Mouse (Mus musculus): Measurements from ENCODE around the gene Adi1. TPM values are rescaled to one million over a fixed set of nuclear protein-coding genes. Genes with fewer than 3 reads are reported as not detected.

Gene Adi1
- polyA plus RNA-seq, 1 experiment from 2014 or later = 66.0 TPM

DNA sequence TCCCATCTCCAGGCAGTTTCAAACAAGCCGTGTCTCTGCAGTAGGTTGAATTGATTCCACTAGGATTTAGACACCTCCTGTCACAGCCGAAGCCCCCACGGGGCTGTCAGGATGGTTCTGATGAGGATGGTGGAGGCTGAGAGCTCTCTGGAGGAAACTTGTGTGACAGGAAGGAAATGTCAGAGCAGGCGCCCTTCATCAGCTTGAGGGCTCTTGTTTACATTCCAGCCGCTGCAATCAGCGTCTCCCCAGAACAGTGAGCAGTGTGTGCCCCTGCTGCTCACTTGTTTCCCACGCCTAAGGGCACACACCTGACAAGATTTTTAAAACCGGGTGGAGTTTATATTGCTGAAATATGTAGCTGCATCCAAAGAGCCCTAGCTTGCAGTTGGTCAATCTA is 7.7 kb upstream of the Adi1 start:
- Histone ChIP-seq H3K4me3 (no peak overlapping the region), H3K27ac (no peak overlapping the region), H3K27me3 (no peaks in the 10 kb centered on the region), H3K4me2 (no peak overlapping the region), H3K36me3 (0 out of 2 replicates have a peak, but pooled peaks cover 1% of the 10 kb centered on the region), H3K4me1 (no peaks in the 10 kb centered on the region), H3K9me3 (no peaks in the 10 kb centered on the region), H3K9ac (no peak overlapping the region)
- no peak for ATAC-seq (ENCODE audit: insufficient number of reproducible peaks, low FRiP score, low TSS enrichment, low read depth)
- WGBS = 29% methylated on average over 8 of the region's 8 CpGs

- no peak overlapping the region for H3K9ac ChIP-seq
- H3K4me1 ChIP-seq = peaks cover 17% of the 10 kb centered on the region
- WGBS = 81% methylated on average over 10 of the region's 10 CpGs
- no peaks in the 10 kb centered on the region for H3K27me3 ChIP-seq
- H3K4me3 ChIP-seq = peak overlapping the region; percentile 61; the same call in 1 of the 2 replicates
- H3K4me2 ChIP-seq = peak overlapping the region; percentile 53
- no peaks in the 10 kb centered on the region for H3K9me3 ChIP-seq
- H3K27ac ChIP-seq = peak overlapping the region; percentile 92; the same call in 1 of the 2 replicates
- H3K36me3 ChIP-seq = peaks cover 10% of the 10 kb centered on the region
- no peak for ATAC-seq (ENCODE audit: insufficient number of reproducible peaks, low FRiP score, low TSS enrichment, low read depth)
Observed at GRCm38 (mm10) chr12:28674038-28674720, 852 bp upstream of the Adi1 start.

DNA sequence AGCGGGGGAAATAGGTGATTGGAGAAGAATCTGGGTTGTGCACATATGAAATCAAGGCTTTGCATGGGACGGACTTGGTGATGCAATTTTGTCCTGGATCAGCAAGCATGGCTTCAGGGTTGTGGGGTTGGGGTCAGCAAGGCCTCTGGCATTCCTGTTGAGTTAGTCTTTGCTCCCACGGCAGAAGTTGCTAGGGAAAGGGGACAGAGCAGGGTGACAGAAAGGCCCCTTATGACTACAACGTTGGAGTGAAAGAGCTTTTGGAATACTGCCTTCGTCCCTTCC is 836 bp downstream of the Adi1 start:
- Histone ChIP-seq H3K4me1 (peaks cover 17% of the 10 kb centered on the region), H3K4me2 (peak overlapping the region; percentile 53), H3K27me3 (no peaks in the 10 kb centered on the region), H3K36me3 (peaks cover 24% of the 10 kb centered on the region), H3K9ac (peak overlapping the region; percentile 51; the same call in 1 of the 2 replicates), H3K9me3 (no peaks in the 10 kb centered on the region), H3K4me3 (peak overlapping the region; percentile 61), H3K27ac (peak overlapping the region; percentile 92)
- 53% methylated on average over 5 of the region's 5 CpGs for WGBS
- no peak for ATAC-seq (ENCODE audit: insufficient number of reproducible peaks, low FRiP score, low TSS enrichment, low read depth)

DNA sequence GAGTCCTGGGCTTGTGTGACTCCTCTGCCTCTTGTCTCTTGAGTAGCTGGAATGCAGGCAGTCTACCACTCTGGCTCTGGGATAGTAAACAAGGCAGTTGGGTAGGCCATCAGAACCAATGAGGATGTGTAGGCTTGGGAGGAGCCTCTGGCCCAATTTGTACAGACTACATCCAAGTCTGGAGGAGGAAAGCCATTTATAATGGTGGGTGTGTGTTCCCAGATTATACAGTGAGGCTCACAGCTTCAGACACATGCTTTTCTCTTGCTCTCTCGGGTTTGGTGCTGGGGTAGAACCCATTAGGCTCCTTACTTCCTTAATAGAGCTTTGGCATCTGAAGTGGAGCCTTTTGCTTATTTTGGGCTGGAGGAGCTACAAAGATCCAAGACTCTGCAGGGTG is 9.6 kb downstream of the Adi1 start:
- H3K9me3 ChIP-seq = no peaks in the 10 kb centered on the region
- no peak overlapping the region for H3K9ac ChIP-seq
- no peak overlapping the region for H3K4me2 ChIP-seq
- H3K4me3 ChIP-seq = no peak overlapping the region
- 81% methylated on average over 1 of the region's 1 CpGs for WGBS
- H3K36me3 ChIP-seq = peaks cover 33% of the 10 kb centered on the region
- no peaks in the 10 kb centered on the region for H3K4me1 ChIP-seq
- H3K27ac ChIP-seq = no peak overlapping the region
- ATAC-seq (ENCODE audit: insufficient number of reproducible peaks, low FRiP score, low TSS enrichment, low read depth) = no peak
- no peaks in the 10 kb centered on the region for H3K27me3 ChIP-seq

DNA sequence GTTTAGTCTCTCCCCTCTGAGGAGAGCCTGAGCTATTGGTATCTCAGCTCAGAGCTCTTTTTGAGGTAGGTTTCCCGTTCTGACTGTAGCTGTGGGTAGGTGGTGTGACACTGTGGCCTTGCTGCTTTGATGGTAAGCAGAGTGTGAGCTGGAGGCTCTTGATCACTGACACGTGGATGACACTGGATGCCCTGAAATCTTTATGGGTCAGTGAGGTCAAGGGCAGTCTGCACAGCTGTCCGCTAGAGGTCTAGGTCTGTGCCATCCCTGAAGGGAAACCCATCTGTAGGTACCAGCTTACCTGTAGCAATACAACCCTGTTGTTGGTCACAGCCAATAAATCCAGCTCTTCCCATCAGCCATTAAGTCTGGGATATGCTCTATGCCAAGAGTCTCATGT is 10.7 kb downstream of the Adi1 start:
- 77% methylated on average over 3 of the region's 3 CpGs for WGBS
- no peak overlapping the region for H3K27ac ChIP-seq
- no peak overlapping the region for H3K9ac ChIP-seq
- H3K4me3 ChIP-seq = no peak overlapping the region
- peaks cover 35% of the 10 kb centered on the region for H3K36me3 ChIP-seq
- no peaks in the 10 kb centered on the region for H3K27me3 ChIP-seq
- no peaks in the 10 kb centered on the region for H3K4me1 ChIP-seq
- no peaks in the 10 kb centered on the region for H3K9me3 ChIP-seq
- no peak for ATAC-seq (ENCODE audit: insufficient number of reproducible peaks, low FRiP score, low TSS enrichment, low read depth)
- H3K4me2 ChIP-seq = no peak overlapping the region

DNA sequence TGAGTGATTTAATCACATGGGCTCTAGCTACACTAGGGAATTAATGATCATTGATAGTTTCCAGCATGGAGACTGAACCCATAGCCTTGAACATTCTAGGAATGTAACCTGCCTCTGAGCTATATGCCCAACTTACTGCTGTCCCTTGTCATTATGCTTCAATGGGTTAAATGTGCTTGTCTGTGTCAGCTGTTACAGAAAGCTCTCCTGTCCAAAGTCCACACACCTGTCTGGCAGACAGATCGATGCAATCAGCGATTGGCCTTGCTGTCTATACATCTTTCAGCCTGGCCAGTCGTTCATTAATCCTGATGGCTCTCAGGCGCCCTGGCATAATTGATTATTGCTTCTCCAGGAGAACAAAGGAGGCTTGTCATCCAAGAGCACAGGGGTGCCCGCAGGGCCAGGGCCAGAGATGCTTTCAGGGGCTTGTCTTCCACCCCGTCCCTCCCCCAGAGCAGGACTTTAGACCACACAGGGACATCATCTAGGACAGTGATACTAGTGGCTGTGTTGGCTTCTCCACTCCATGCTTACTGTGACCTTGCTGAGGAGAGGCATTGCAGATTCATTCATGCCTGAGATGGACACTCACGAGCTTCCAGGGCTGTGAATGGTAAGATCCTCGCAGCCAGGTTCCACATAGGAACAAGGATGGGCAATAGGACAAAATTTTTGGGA is 11.3 kb downstream of the Adi1 start:
- Histone ChIP-seq H3K4me1 (no peaks in the 10 kb centered on the region), H3K27ac (no peak overlapping the region), H3K4me3 (no peak overlapping the region), H3K27me3 (no peaks in the 10 kb centered on the region), H3K4me2 (no peak overlapping the region), H3K9ac (no peak overlapping the region), H3K36me3 (peaks cover 35% of the 10 kb centered on the region), H3K9me3 (no peaks in the 10 kb centered on the region)
- 80% methylated on average over 8 of the region's 8 CpGs for WGBS
- ATAC-seq (ENCODE audit: insufficient number of reproducible peaks, low FRiP score, low TSS enrichment, low read depth) = no peak

DNA sequence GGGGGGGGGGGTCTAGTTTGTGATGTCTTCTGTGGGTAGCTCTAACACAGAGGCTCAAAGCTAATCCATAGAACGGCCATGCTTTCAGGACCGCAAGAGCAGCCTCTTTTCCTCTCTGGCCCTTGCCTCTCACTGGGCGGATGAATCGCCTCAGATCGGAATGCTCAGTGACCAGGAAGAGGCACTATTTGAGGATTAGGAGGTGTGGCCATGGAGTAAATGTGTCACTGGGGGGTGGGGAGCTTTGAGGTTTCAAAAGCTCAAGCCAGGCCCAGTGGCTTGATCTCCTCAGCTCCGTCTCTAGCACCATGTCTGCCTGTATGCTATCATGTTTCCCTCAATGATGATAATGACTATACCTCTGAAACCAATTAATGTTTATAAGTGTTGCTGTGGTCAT is 14.0 kb downstream of the Adi1 start:
- WGBS = 84% methylated on average over 6 of the region's 6 CpGs
- Histone ChIP-seq H3K9ac (no peak overlapping the region), H3K36me3 (peaks cover 36% of the 10 kb centered on the region), H3K27ac (no peak overlapping the region), H3K27me3 (no peaks in the 10 kb centered on the region), H3K4me1 (no peaks in the 10 kb centered on the region), H3K9me3 (no peaks in the 10 kb centered on the region), H3K4me3 (no peak overlapping the region), H3K4me2 (no peak overlapping the region)
- ATAC-seq (ENCODE audit: insufficient number of reproducible peaks, low FRiP score, low TSS enrichment, low read depth) = no peak

DNA sequence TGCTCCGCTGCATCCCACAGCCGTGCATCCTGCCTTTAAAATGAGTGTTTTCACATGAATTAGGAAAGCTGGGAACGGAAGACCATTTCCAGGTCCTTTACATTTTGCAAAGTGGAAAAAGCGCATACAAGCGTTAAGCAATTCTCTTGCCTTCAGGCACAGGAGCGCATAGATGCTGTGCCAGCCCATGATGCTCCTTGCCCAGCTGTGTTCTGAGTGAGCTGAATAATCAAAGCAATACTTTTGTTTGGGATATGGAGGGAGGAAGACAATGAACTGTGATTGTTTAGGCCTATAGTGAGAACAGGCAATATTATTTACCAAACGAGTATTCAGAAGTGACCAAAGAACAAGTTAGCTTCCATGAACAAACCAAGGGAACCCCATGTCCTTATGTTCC is 15.7 kb downstream of the Adi1 start:
- no peak overlapping the region for H3K4me2 ChIP-seq
- no peak overlapping the region for H3K9ac ChIP-seq
- H3K4me1 ChIP-seq = no peaks in the 10 kb centered on the region
- H3K36me3 ChIP-seq = peaks cover 47% of the 10 kb centered on the region
- no peak for ATAC-seq (ENCODE audit: insufficient number of reproducible peaks, low FRiP score, low TSS enrichment, low read depth)
- no peak overlapping the region for H3K27ac ChIP-seq
- WGBS = 91% methylated on average over 7 of the region's 7 CpGs
- no peaks in the 10 kb centered on the region for H3K27me3 ChIP-seq
- no peak overlapping the region for H3K4me3 ChIP-seq
- no peaks in the 10 kb centered on the region for H3K9me3 ChIP-seq

DNA sequence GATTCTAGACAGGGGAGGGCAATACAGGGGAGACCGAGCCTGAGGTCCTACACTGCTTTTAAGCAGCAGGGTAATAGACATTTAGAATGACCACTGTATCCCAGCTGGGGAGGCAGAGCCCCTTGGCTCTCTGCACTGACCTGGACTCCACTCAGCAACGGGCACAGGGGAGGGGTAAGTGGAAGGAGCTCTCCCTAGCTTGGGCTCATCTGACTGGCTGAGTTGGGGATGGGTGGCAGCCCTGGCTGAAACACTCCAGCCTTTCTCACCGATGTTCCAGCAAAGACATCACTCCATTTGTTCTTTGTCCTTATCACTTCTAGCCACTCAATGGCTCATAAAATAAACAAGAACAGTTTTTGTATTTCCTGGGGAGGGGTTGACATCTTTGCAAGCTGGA is 18.7 kb downstream of the Adi1 start:
- Histone ChIP-seq H3K4me1 (no peaks in the 10 kb centered on the region), H3K9ac (no peak overlapping the region), H3K4me2 (no peak overlapping the region), H3K9me3 (no peaks in the 10 kb centered on the region), H3K27me3 (no peaks in the 10 kb centered on the region), H3K4me3 (no peak overlapping the region), H3K27ac (no peak overlapping the region), H3K36me3 (peaks cover 68% of the 10 kb centered on the region)
- ATAC-seq (ENCODE audit: insufficient number of reproducible peaks, low FRiP score, low TSS enrichment, low read depth) = no peak
- 74% methylated on average over 3 of the region's 3 CpGs for WGBS

DNA sequence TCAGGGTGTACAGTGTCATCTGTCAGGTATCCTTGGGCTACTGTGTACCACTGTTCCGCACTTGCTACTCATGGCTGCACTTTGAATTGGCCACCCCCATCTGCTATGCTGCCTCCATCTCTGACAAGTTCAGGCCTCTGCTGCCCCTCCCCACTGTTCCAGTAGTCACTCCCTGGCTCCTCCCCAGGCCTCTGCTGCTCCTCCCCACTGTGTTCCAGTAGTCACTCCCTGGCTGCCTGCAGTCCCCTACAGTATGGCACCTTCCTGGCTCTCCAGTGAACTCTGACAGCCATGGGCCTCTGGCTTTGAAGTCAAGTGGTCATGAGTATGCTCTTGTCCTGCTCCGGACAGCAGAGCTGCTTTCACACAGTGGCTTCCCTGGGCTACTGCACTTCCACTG is 19.2 kb downstream of the Adi1 start:
- Histone ChIP-seq H3K27ac (no peak overlapping the region), H3K4me3 (no peak overlapping the region), H3K9me3 (no peaks in the 10 kb centered on the region), H3K9ac (no peak overlapping the region), H3K4me1 (no peaks in the 10 kb centered on the region), H3K27me3 (no peaks in the 10 kb centered on the region), H3K36me3 (peaks cover 63% of the 10 kb centered on the region), H3K4me2 (no peak overlapping the region)
- WGBS = 81% methylated on average over 2 of the region's 2 CpGs
- no peak for ATAC-seq (ENCODE audit: insufficient number of reproducible peaks, low FRiP score, low TSS enrichment, low read depth)

DNA sequence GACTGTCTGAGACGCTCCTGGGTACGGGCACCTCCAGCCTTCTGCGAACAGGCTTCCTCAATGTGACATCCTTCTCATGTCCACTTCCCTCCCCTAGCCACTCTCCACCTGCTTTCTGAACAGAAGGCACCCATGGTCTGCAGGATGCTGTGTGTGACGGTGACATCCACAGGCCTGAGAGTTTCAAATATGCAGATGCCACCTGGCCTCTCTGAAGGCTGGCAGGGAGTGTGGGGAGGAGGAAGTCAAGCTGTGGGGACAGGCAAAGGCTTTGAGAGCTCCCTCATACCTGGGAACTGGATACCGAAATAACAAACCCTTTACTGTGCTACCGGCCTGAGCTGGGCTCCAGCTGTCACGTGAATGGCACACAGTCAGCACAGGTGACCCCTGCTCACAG is 19.7 kb downstream of the Adi1 start:
- no peak overlapping the region for H3K27ac ChIP-seq
- WGBS = 92% methylated on average over 7 of the region's 7 CpGs
- 0 out of 2 replicates have a peak, but pooled peaks cover under 1% of the 10 kb centered on the region for H3K4me1 ChIP-seq
- no peaks in the 10 kb centered on the region for H3K27me3 ChIP-seq
- no peak overlapping the region for H3K9ac ChIP-seq
- peaks cover 58% of the 10 kb centered on the region for H3K36me3 ChIP-seq
- H3K4me3 ChIP-seq = no peak overlapping the region
- H3K9me3 ChIP-seq = no peaks in the 10 kb centered on the region
- ATAC-seq (ENCODE audit: insufficient number of reproducible peaks, low FRiP score, low TSS enrichment, low read depth) = no peak
- no peak overlapping the region for H3K4me2 ChIP-seq

DNA sequence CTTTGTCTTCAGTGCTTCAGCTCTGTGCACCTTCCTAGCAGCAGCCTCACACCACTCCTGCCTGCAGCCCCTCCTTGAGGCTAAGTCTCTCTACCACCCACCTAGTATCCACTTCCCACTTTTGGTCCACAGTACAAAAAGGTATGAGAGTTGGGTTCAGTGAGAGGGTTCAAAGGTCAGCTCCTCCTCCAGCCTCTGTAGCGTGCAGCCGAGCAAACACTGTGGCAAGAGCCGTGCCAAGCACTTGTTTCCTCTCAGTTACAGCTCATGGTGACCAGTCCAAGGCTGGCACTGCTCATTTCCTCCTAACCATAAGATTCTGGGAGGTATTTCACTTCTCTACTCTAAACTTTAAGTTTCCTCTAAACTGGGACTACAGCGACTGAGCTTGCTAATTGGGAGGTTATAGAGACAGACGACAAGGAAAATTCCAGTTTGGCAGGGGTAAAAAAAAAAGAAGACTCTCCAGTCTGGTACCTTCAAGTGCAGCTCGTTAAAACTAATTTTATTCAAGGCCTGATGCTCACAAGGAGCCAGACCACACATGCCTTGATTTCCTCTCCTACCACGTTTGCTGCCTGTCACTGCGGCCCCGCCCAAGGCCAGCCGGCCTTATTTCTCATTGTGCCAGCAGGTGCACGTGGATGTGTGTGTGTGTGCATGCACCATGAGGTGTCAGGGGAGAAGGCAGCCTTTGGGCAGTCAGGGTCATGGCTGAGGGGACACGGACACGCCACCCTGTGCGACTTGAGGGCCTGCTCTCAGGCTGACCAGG is 23.0 kb downstream of the Adi1 start:
- H3K27ac ChIP-seq = no peak overlapping the region
- H3K4me1 ChIP-seq = peaks cover 9% of the 10 kb centered on the region; the same call in 1 of the 2 replicates
- no peak overlapping the region for H3K9ac ChIP-seq
- H3K4me3 ChIP-seq = no peak overlapping the region
- H3K9me3 ChIP-seq = no peaks in the 10 kb centered on the region
- ATAC-seq (ENCODE audit: insufficient number of reproducible peaks, low FRiP score, low TSS enrichment, low read depth) = no peak; the same call in 1 of the 2 replicates
- WGBS = 70% methylated on average over 14 of the region's 14 CpGs
- peaks cover 41% of the 10 kb centered on the region for H3K36me3 ChIP-seq
- no peaks in the 10 kb centered on the region for H3K27me3 ChIP-seq
- no peak overlapping the region for H3K4me2 ChIP-seq
